Mouse (Mus musculus): ENCODE data around the gene Nptx1. TPM values are rescaled to one million over a fixed set of nuclear protein-coding genes. Genes with fewer than 3 reads are reported as not detected.
A peak's percentile ranks its signal among the peaks of the same experiment; 100 is the strongest.

Gene Nptx1
- total RNA-seq (2021), result 100 to 1,000 TPM; 475 to 499 TPM
- long read RNA-seq, experiment 1, full-length matches to known transcripts, result 156 of 274 reads
- long read RNA-seq, experiment 1, partial matches to known transcripts, result 16 of 274 reads
- long read RNA-seq, experiment 1, other reads (novel, unspliced or antisense), result 102 of 274 reads
- long read RNA-seq, experiment 2, full-length matches to known transcripts, result 261 of 416 reads
- long read RNA-seq, experiment 2, partial matches to known transcripts, result 21 of 416 reads
- long read RNA-seq, experiment 2, other reads (novel, unspliced or antisense), result 134 of 416 reads

- TF ChIP-seq CTCF (conservative IDR thresholded peaks at IDR 0.05), result no peak
- DNase-seq (ENCODE audit: low spot score in 2 of 2), result peak; percentile 69 to 86
- Histone ChIP-seq H3K4me3 (peak within 1 kb of the TSS; percentile 93), H3K27ac (peak within 1 kb of the TSS; percentile 92)
These were observed at the start of gene Nptx1 for GRCm38 (mm10) chr11:119547183-119547921. Gene Nptx1, minus strand, starts transcription at chr11:119547753.

- no peak for DNase-seq (ENCODE audit: low spot score in 2 of 2)
- no peak overlapping the region for H3K4me3 ChIP-seq
- no peak for TF ChIP-seq CTCF (conservative IDR thresholded peaks at IDR 0.05)
- no peak overlapping the region for H3K27ac ChIP-seq
These were observed 46.4 kb upstream of the Nptx1 start for GRCm38 (mm10) chr11:119593966-119594365.

GRCm38 (mm10) chr11:119589242-119589641, 41.7 kb upstream of the Nptx1 start:
- TF ChIP-seq CTCF (conservative IDR thresholded peaks at IDR 0.05), result no peak
- no peak overlapping the region for H3K4me3 ChIP-seq
- no peak overlapping the region for H3K27ac ChIP-seq
- no peak for DNase-seq (ENCODE audit: low spot score in 2 of 2)

GRCm38 (mm10) chr11:119587112-119587511, 39.6 kb upstream of the Nptx1 start:
- no peak for TF ChIP-seq CTCF (conservative IDR thresholded peaks at IDR 0.05)
- H3K27ac ChIP-seq, result no peak overlapping the region
- DNase-seq (ENCODE audit: low spot score in 2 of 2), result no peak
- no peak overlapping the region for H3K4me3 ChIP-seq

GRCm38 (mm10) chr11:119586511-119586910, 39.0 kb upstream of the Nptx1 start:
- H3K27ac ChIP-seq, result no peak overlapping the region
- TF ChIP-seq CTCF (conservative IDR thresholded peaks at IDR 0.05), result no peak
- no peak overlapping the region for H3K4me3 ChIP-seq
- DNase-seq (ENCODE audit: low spot score in 2 of 2), result no peak

- no peak for TF ChIP-seq CTCF (conservative IDR thresholded peaks at IDR 0.05)
- DNase-seq (ENCODE audit: low spot score in 2 of 2), result no peak
- Histone ChIP-seq H3K4me3 (no peak overlapping the region), H3K27ac (no peak overlapping the region)
These were observed 30.2 kb upstream of the Nptx1 start for GRCm38 (mm10) chr11:119577721-119578120.

- TF ChIP-seq CTCF (conservative IDR thresholded peaks at IDR 0.05), result no peak
- H3K4me3 ChIP-seq, result no peak overlapping the region
- DNase-seq (ENCODE audit: low spot score in 2 of 2), result no peak
- no peak overlapping the region for H3K27ac ChIP-seq
These were observed 29.3 kb upstream of the Nptx1 start for GRCm38 (mm10) chr11:119576855-119577254.

GRCm38 (mm10) chr11:119572316-119573010, 24.9 kb upstream of the Nptx1 start:
- no peak for DNase-seq (ENCODE audit: low spot score in 2 of 2)
- Histone ChIP-seq H3K4me3 (no peak overlapping the region), H3K27ac (no peak overlapping the region)
- TF ChIP-seq CTCF (conservative IDR thresholded peaks at IDR 0.05), result no peak

- TF ChIP-seq CTCF (conservative IDR thresholded peaks at IDR 0.05), result no peak
- no peak for DNase-seq (ENCODE audit: low spot score in 2 of 2)
- H3K27ac ChIP-seq, result no peak overlapping the region
- H3K4me3 ChIP-seq, result no peak overlapping the region
These were observed 18.6 kb upstream of the Nptx1 start for GRCm38 (mm10) chr11:119566188-119566587.

GRCm38 (mm10) chr11:119565684-119566083, 18.1 kb upstream of the Nptx1 start:
- DNase-seq (ENCODE audit: low spot score in 2 of 2), result peak in 1 of 2 experiments; percentile 39
- Histone ChIP-seq H3K27ac (no peak overlapping the region), H3K4me3 (no peak overlapping the region)
- TF ChIP-seq CTCF (conservative IDR thresholded peaks at IDR 0.05), result no peak

- no peak overlapping the region for H3K27ac ChIP-seq
- TF ChIP-seq CTCF (conservative IDR thresholded peaks at IDR 0.05), result no peak
- H3K4me3 ChIP-seq, result no peak overlapping the region
- no peak for DNase-seq (ENCODE audit: low spot score in 2 of 2)
These were observed 17.5 kb upstream of the Nptx1 start for GRCm38 (mm10) chr11:119565021-119565420.

GRCm38 (mm10) chr11:119564383-119564782, 16.8 kb upstream of the Nptx1 start:
- Histone ChIP-seq H3K27ac (no peak overlapping the region), H3K4me3 (no peak overlapping the region)
- TF ChIP-seq CTCF (conservative IDR thresholded peaks at IDR 0.05), result no peak
- DNase-seq (ENCODE audit: low spot score in 2 of 2), result no peak

- DNase-seq (ENCODE audit: low spot score in 2 of 2), result no peak
- H3K27ac ChIP-seq, result no peak overlapping the region
- no peak for TF ChIP-seq CTCF (conservative IDR thresholded peaks at IDR 0.05)
- H3K4me3 ChIP-seq, result no peak overlapping the region
These were observed 15.6 kb upstream of the Nptx1 start for GRCm38 (mm10) chr11:119563166-119563565.

All from layer of hippocampus, adult 2 months (tissue).